Mouse (Mus musculus) gastrocnemius, postnatal 4 days (tissue): ENCODE results near the gene Rps2. TPM values are rescaled to one million over a fixed set of nuclear protein-coding genes. Genes with fewer than 3 reads are reported as not detected.

Experiments used
- DNase-seq, 2 experiments: peaks; one replicate each; pipeline ENCODE4 v3.0.0; 2021 to 2022; ENCODE audit warnings: low spot score in 2 of 2, mixed read lengths in 2 of 2
- total RNA-seq, 2 experiments: library from RNA; stranded (reverse); gene quantifications; 2 replicates each; pipeline ENCODE4 v1.2.3; 2021

Rps2 gene
- total RNA-seq, 2 experiments from 2014 or later: 750 to 839 TPM

DNA sequence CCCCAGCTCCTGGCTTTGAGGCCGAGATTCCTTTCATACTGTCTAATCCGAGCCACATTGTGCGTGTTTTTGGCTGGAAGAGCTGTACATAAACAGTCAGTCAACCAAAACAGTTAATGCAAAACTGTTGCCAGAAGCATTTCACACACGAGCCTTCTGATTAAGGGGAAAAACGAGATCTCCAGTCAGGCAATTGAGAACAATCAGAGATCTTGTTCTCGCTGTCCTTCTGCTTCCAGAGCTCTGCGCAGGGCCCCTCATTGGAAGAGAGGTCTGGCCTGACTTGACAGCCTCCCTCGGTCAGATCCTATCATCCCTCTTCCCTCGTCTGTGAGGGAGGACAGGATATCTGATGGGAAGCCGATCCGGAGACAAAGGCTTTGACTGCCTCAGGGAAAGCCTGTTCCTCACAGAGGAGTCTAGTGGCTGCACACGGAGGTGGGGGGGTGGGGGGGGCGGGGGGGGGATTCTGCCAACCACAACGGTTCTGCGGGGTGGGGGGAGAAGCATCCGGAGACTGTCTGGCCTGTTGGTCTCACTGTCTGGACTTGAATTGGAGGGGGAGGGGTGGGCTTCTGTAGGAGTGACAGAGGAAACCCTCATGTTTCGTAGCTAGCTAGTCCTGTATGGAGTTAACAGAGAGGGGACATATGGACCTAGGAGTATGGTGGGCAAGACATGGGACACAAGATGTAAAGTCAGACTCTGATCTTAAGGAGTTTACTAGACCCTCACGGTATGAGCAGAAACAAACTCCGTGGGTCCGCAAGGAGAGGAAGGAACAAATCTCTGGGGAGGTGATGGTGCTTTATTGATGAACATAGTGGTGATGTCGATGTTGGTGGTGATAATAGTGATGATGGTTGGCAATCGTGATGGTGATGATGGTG, 47.3 kb downstream of the Rps2 start:
- DNase-seq: no peak

DNA sequence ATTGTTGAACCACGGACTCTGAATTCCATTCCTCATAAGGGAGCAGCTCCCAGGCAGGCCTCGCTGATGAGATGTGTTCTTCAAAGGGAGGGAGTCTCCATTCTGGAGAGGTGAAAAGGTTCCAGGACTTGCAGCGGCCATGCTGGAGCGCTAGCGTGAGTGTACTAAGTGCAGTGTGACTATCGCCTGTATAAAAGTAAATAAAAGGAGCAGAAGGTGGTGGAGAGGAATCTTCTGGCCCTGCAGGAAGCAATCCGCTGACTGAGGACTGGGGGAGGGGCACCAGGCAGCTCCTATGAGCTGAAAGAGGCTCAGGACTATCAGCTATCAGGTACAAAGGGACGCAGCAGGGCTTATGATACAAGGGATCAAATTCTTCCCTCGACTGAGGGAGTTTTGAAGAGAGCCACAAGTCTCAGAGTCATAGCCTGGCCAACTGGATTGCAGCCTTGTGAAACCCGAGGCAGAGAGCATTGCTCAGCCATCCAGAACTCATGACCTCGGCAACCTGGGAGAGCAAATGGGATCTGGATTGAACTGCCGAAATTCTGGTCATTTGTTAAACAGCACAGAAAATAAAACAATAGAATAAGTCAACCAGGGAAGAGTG, 48.5 kb downstream of the Rps2 start:
- no peak for DNase-seq

- no peak for DNase-seq
Measured at GRCm38 (mm10) chr17:24769146-24769545, 51.2 kb downstream of the Rps2 start.

Other genes with a start within 250 kb of the Rps2 start
- 10 to 100 TPM; 18.0 to 20.7 TPM for gene E4f1, start 247.8 kb upstream of the Rps2 start, total RNA-seq
- gene Pgp, start 247.7 kb upstream of the Rps2 start, total RNA-seq: 10 to 100 TPM; 34.6 to 37.4 TPM
- 1 to 10 TPM in 1 of 2 experiments, under 1 TPM in 1; 0.91 to 1.5 TPM for gene Bricd5, start 244.2 kb upstream of the Rps2 start, total RNA-seq
- 10 to 100 TPM; 12.4 to 16.8 TPM for gene Mlst8, start 239.0 kb upstream of the Rps2 start, total RNA-seq
- 1 to 10 TPM; 1.6 TPM for gene Caskin1, start 229.5 kb upstream of the Rps2 start, total RNA-seq
- gene Traf7, start 190.2 kb upstream of the Rps2 start, total RNA-seq: 10 to 100 TPM; 80.8 to 86.3 TPM
- gene Rab26, start 183.9 kb upstream of the Rps2 start, total RNA-seq: under 1 TPM; 0.52 to 0.64 TPM
- gene Pkd1, start 168.3 kb upstream of the Rps2 start, total RNA-seq: 10 to 100 TPM; 60.5 to 66.7 TPM
- gene Tsc2, start 85.5 kb upstream of the Rps2 start, total RNA-seq: 10 to 100 TPM; 66.4 to 75.4 TPM
- 1 to 10 TPM; 7.5 TPM for gene Nthl1, start 85.4 kb upstream of the Rps2 start, total RNA-seq
- gene Slc9a3r2, start 67.8 kb upstream of the Rps2 start, total RNA-seq: 10 to 100 TPM; 35.4 to 35.6 TPM
- gene Npw, start 59.7 kb upstream of the Rps2 start, total RNA-seq: not detected
- gene Zfp598, start 48.4 kb upstream of the Rps2 start, total RNA-seq: 10 to 100 TPM; 25.7 to 29.6 TPM
- under 1 TPM; 0.13 to 0.15 TPM for gene Syngr3, start 28.2 kb upstream of the Rps2 start, total RNA-seq
- 10 to 100 TPM; 22.9 to 24.6 TPM for gene Gfer, start 22.0 kb upstream of the Rps2 start, total RNA-seq
- gene Noxo1, start 21.9 kb upstream of the Rps2 start, total RNA-seq: 1 to 10 TPM; 2.2 to 3.3 TPM
- 10 to 100 TPM; 19.1 to 20.4 TPM for gene Tbl3, start 10.5 kb upstream of the Rps2 start, total RNA-seq
- under 1 TPM in 1 of 2 experiments, not detected in 1; 0.23 TPM for gene Rnf151, start 53 bp upstream of the Rps2 start, total RNA-seq
- 100 to 1,000 TPM; 383 to 407 TPM for gene Ndufb10, start 6.4 kb downstream of the Rps2 start, total RNA-seq
- gene Rpl3l, start 9.7 kb downstream of the Rps2 start, total RNA-seq: 100 to 1,000 TPM; 215 to 219 TPM
- 100 to 1,000 TPM in 1 of 2 experiments, 10 to 100 TPM in 1; 91.8 to 101 TPM for gene Msrb1, start 18.5 kb downstream of the Rps2 start, total RNA-seq
- gene Hs3st6, start 34.9 kb downstream of the Rps2 start, total RNA-seq: not detected
- gene Meiob, start 86.2 kb downstream of the Rps2 start, total RNA-seq: not detected
- gene Hagh, start 122.0 kb downstream of the Rps2 start, total RNA-seq: 10 to 100 TPM; 65.5 to 68.8 TPM
- 10 to 100 TPM; 26.4 to 29.0 TPM for gene Fahd1, start 132.2 kb downstream of the Rps2 start, total RNA-seq
- gene Igfals, start 147.9 kb downstream of the Rps2 start, total RNA-seq: 1 to 10 TPM; 3.1 to 6.4 TPM
- gene Nubp2, start 168.2 kb downstream of the Rps2 start, total RNA-seq: 10 to 100 TPM; 19.2 to 21.4 TPM
- 10 to 100 TPM; 29.0 to 32.3 TPM for gene Spsb3, start 168.5 kb downstream of the Rps2 start, total RNA-seq
- 10 to 100 TPM; 27.8 to 28.0 TPM for gene Eme2, start 177.0 kb downstream of the Rps2 start, total RNA-seq
- 10 to 100 TPM; 93.0 to 94.7 TPM for gene Mrps34, start 177.0 kb downstream of the Rps2 start, total RNA-seq
- gene Nme3, start 178.4 kb downstream of the Rps2 start, total RNA-seq: 10 to 100 TPM; 10.3 to 14.5 TPM
- 10 to 100 TPM; 50.0 to 51.1 TPM for gene Mapk8ip3, start 218.9 kb downstream of the Rps2 start, total RNA-seq
- 10 to 100 TPM; 41.7 to 44.3 TPM for gene Jpt2, start 242.6 kb downstream of the Rps2 start, total RNA-seq